Mouse (Mus musculus) subcutaneous adipose tissue, adult 2 months (tissue): ENCODE results near the gene Slc38a5. TPM values are rescaled to one million over a fixed set of nuclear protein-coding genes. Genes with fewer than 3 reads are reported as not detected.

Experiments used
- polyA plus RNA-seq: library from polyadenylated mRNA; depleted of rRNA; stranded (reverse); fragments of >200 nt; gene quantifications from 2 replicates; pipeline ENCODE4 v1.2.3, GENCODE M21; 2012; ENCODE audit warnings: low replicate concordance; rRNA removed

The Slc38a5 gene
- polyA plus RNA-seq: 0.62 and 10.9 TPM in 2 replicates

GRCm38 (mm10) chrX:8271083-8271820 is at the start of gene Slc38a5:
Gene Slc38a5, plus strand, starts transcription at chrX:8271133.

GRCm38 (mm10) chrX:8252334-8253285 is 18.3 kb upstream of the Slc38a5 start, which contains the start of gene Ftsj1:
Gene Ftsj1, minus strand, starts transcription at chrX:8252406.

GRCm38 (mm10) chrX:8327124-8327523 is 56.2 kb downstream of the Slc38a5 start, which contains the start of gene Ssxb10:
Gene Ssxb10, plus strand, starts transcription at chrX:8327424.

Other genes with a start within 250 kb of the Slc38a5 start
- gene Suv39h1, start 196.4 kb upstream of the Slc38a5 start, polyA plus RNA-seq: 10.4 and 24.1 TPM in 2 replicates
- gene Was, start 180.6 kb upstream of the Slc38a5 start, polyA plus RNA-seq: 4.9 and 6.4 TPM in 2 replicates
- gene Wdr13, start 138.2 kb upstream of the Slc38a5 start, polyA plus RNA-seq: 84.0 and 125 TPM in 2 replicates
- gene Rbm3, start 125.3 kb upstream of the Slc38a5 start, polyA plus RNA-seq: 78.4 and 136 TPM in 2 replicates
- 15.1 and 22.4 TPM in 2 replicates for gene Tbc1d25, start 95.0 kb upstream of the Slc38a5 start, polyA plus RNA-seq
- gene Ebp, start 77.6 kb upstream of the Slc38a5 start, polyA plus RNA-seq: 81.3 and 98.9 TPM in 2 replicates
- gene Porcn, start 64.6 kb upstream of the Slc38a5 start, polyA plus RNA-seq: 28.2 and 61.6 TPM in 2 replicates
- gene Ftsj1, start 18.7 kb upstream of the Slc38a5 start, polyA plus RNA-seq: 38.1 and 48.9 TPM in 2 replicates
- gene Ssxb10, start 56.3 kb downstream of the Slc38a5 start, polyA plus RNA-seq: not detected in 2 replicates
- gene Ssxb9, start 95.8 kb downstream of the Slc38a5 start, polyA plus RNA-seq: not detected in 2 replicates
- gene Ssxb1, start 142.2 kb downstream of the Slc38a5 start, polyA plus RNA-seq: not detected in 2 replicates
- not detected in 2 replicates for gene Ssxb2, start 190.6 kb downstream of the Slc38a5 start, polyA plus RNA-seq